Comparison of ENCODE assay signal across 9 mouse cellular contexts in the genomic region with DNA sequence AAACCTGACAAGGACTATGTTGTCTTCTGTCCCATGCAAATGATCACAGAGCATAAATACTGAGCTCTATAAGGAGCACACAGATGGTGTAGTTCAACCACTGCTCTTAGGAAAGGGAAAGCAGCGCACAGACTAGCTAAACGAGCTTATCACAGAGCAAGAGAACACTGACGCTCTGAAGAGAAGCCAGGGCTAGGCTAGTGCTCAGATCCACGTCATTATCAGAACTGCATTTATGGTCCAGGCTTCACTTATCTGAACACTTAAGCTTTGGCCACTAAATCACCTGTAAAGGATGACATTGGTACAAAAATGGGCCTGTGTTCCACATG. TPM values are rescaled to one million over a fixed set of nuclear protein-coding genes. Genes with fewer than 3 reads are reported as not detected.
DNase-seq lines count a peak whose midpoint lies in the region; ATAC-seq and TF ChIP-seq lines count a peak whose summit lies in the region.
"Had no signal": no experiment of that assay in that cellular context is flagged by ENCODE, and none has a peak within 500 bp of the region (broad histone marks: within the 10 kb centered on the region; RNA-seq: fewer than 3 reads in every experiment).

No protein-coding gene starts in this region.

- H3K9me3 ChIP-seq in limb, embryonic 15.5 days = no peaks in the 10 kb centered on the region
- H3K9me3 ChIP-seq in stomach, embryonic 16.5 days (replicated peaks; ENCODE audit: control insufficient read depth, low read length) = no peaks in the 10 kb centered on the region
- H3K9me3 ChIP-seq: lung, embryonic 15.5 days had no signal

- WGBS in limb, embryonic 15.5 days = 38% methylated on average over 4 of the region's 4 CpGs
- 50% methylated on average over 4 of the region's 4 CpGs for WGBS in stomach, embryonic 16.5 days

- no peak for TF ChIP-seq CTCF in layer of hippocampus, adult 2 months (conservative IDR thresholded peaks at IDR 0.05)

- H3K27ac ChIP-seq in layer of hippocampus, adult 2 months = peak overlapping the region; percentile 84
- H3K27ac ChIP-seq in limb, embryonic 15.5 days = peak overlapping the region; percentile 12; the same call in 1 of the 2 replicates
- H3K27ac ChIP-seq in stomach, embryonic 16.5 days (ENCODE audit: low read length) = peak overlapping the region; percentile 54; the same call in 1 of the 2 replicates
- H3K27ac ChIP-seq: lung, embryonic 15.5 days had no signal

- H3K27me3 ChIP-seq in limb, embryonic 15.5 days = no peaks in the 10 kb centered on the region
- H3K27me3 ChIP-seq in stomach, embryonic 16.5 days (ENCODE audit: control insufficient read depth, insufficient read depth, low read length) = no peaks in the 10 kb centered on the region
- H3K27me3 ChIP-seq: lung, embryonic 15.5 days had no signal

- H3K9ac ChIP-seq in limb, embryonic 15.5 days = no peak overlapping the region
- no peak overlapping the region for H3K9ac ChIP-seq in stomach, embryonic 16.5 days (ENCODE audit: low read length)
- H3K9ac ChIP-seq: lung, embryonic 15.5 days had no signal

- DNase-seq in cerebellum, adult 9-10 months = no peak
- no peak for DNase-seq in layer of hippocampus, adult 2 months (ENCODE audit: low spot score in 2 of 2)
- no peak for DNase-seq in layer of hippocampus, postnatal 14 days (ENCODE audit: low spot score in 2 of 2)
- no peak for DNase-seq in B cell, adult 2 months
- DNase-seq in layer of hippocampus, adult 8-10 months (ENCODE audit: low spot score in 2 of 2) = no peak

- H3K36me3 ChIP-seq in limb, embryonic 15.5 days = 0 out of 2 replicates have a peak, but pooled peaks cover 10% of the 10 kb centered on the region
- H3K36me3 ChIP-seq in stomach, embryonic 16.5 days (ENCODE audit: control insufficient read depth, insufficient read depth, low read length) = no peaks in the 10 kb centered on the region

- H3K4me1 ChIP-seq in limb, embryonic 15.5 days = peaks cover 18% of the 10 kb centered on the region
- H3K4me1 ChIP-seq in stomach, embryonic 16.5 days (ENCODE audit: control insufficient read depth, insufficient read depth, low read length) = peaks cover 15% of the 10 kb centered on the region; the same call in 1 of the 2 replicates
- H3K4me1 ChIP-seq: lung, embryonic 15.5 days had no signal

- no peak overlapping the region for H3K4me2 ChIP-seq in limb, embryonic 15.5 days
- H3K4me2 ChIP-seq in stomach, embryonic 16.5 days (ENCODE audit: low read depth, low read length) = no peak overlapping the region
- H3K4me2 ChIP-seq: lung, embryonic 15.5 days had no signal

- no peak overlapping the region for H3K4me3 ChIP-seq in layer of hippocampus, adult 2 months
- no peak overlapping the region for H3K4me3 ChIP-seq in limb, embryonic 15.5 days
- H3K4me3 ChIP-seq in stomach, embryonic 16.5 days (replicated peaks; ENCODE audit: low read length) = no peak overlapping the region
- H3K4me3 ChIP-seq: lung, embryonic 15.5 days had no signal

- ATAC-seq in cerebellum, adult (ENCODE audit: insufficient number of reproducible peaks, low FRiP score, low TSS enrichment) = 0 out of 2 replicates have a peak, but pooled peaks have one; percentile 26
- no peak for ATAC-seq in limb, embryonic 15.5 days (ENCODE audit: insufficient number of reproducible peaks, low FRiP score, low TSS enrichment, low read depth)
- no peak for ATAC-seq in stomach, embryonic 16.5 days (ENCODE audit: insufficient read depth, low FRiP score)

RNA-seq across cellular contexts. Expression of a gene that starts 57.5 kb away (rescaled TPM):
- 100 to 1,000 TPM; 199 to 204 TPM for total RNA-seq in layer of hippocampus, adult 2 months (2021)
- 100 to 1,000 TPM; 213 to 221 TPM for total RNA-seq in layer of hippocampus, postnatal 14 days (2021)
- 315 and 328 TPM in 2 replicates for polyA plus RNA-seq in limb, embryonic 15.5 days (2015; fragmentation: Nextera tagmentation; extraction: Ambion mirVana)
- 200 and 218 TPM in 2 replicates for polyA plus RNA-seq in stomach, embryonic 16.5 days (2015; fragmentation: Nextera tagmentation; extraction: Ambion mirVana)
- 100 to 1,000 TPM; 188 to 226 (median 208) TPM for total RNA-seq in layer of hippocampus, adult 8-10 months (2022)

Comparison
In these comparisons a context has a peak if more than half of its experiments do, and no peak if none do; other contexts are left out.
1. H3K27ac ChIP-seq: peak in every context shown above with its lines; median percentile 84 in layer of hippocampus, adult 2 months; 54 in stomach, embryonic 16.5 days; 12 in limb, embryonic 15.5 days.